Mouse (Mus musculus): ENCODE data around the gene Ank3. TPM values are rescaled to one million over a fixed set of nuclear protein-coding genes. Genes with fewer than 3 reads are reported as not detected.

Gene Ank3
- total RNA-seq, 2 experiments from 2014 or later, result 0.77 TPM; not detected in 1

DNA sequence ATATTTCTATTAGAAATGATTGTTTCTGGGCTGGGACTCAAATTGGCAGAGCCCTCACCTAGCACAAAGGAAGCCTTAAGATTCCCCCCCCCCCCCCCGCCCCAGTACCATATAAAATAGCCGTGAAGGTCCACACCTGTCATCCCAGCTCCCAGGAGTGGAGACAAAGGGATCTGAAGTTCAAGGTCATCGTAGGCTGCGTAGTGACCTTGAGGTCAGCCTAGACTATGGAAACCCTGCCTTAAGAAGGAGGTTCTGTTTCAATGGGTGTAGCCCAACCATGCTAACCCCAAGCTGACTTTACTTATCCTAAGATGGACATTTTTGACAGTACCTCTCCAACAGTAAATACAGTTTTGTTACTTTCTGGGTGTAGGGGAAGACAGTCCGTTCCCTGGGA lies 170.4 kb downstream of the Ank3 start:
- ATAC-seq (replicated peaks; ENCODE audit: low FRiP score, poor library complexity, severe bottlenecking), result no peak

DNA sequence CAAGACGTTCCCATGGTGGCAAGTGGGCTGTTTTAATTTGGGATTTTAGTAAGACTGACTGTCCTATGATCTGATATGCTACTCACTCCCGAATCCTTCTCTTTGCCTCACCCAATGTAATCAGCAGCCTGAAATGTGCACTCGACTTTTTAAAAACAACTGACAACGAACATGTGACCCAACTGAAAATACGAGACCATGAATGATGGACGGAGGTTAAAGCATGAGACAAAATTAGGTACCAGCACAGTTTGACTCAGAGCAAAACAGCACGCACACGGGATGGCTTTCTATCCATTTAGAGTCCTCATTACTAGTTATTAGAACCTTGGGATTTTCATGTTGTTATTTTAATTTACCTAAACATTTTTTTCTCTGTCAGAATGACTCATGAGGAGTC lies 171.2 kb downstream of the Ank3 start:
- ATAC-seq (replicated peaks; ENCODE audit: low FRiP score, poor library complexity, severe bottlenecking), result no peak

GRCm38 (mm10) chr10:69570466-69571288 lies 172.1 kb downstream of the Ank3 start:
- no peak for ATAC-seq (replicated peaks; ENCODE audit: low FRiP score, poor library complexity, severe bottlenecking)

DNA sequence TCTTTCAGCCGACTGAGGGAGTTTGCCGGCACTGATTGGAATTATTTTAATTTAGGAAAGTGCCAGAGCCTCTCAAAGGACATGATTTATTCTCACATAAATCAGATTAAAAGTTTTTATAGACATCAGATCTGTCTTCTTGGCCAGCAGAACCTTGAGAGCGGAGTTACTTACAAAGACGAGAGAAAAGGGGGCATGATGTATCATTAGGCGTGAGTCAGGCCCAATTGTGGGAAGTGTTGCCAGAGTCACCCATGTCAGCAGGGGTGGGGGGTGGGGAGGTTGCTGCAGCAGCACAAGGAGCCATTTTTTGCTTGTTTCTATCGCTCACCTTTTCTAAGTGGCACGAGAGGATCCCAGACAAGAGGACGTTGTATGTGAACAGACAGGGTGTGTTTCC lies 172.8 kb downstream of the Ank3 start:
- ATAC-seq (replicated peaks; ENCODE audit: low FRiP score, poor library complexity, severe bottlenecking), result no peak

- no peak for ATAC-seq (replicated peaks; ENCODE audit: low FRiP score, poor library complexity, severe bottlenecking)
Observed at GRCm38 (mm10) chr10:69571972-69572371, 173.4 kb downstream of the Ank3 start.

DNA sequence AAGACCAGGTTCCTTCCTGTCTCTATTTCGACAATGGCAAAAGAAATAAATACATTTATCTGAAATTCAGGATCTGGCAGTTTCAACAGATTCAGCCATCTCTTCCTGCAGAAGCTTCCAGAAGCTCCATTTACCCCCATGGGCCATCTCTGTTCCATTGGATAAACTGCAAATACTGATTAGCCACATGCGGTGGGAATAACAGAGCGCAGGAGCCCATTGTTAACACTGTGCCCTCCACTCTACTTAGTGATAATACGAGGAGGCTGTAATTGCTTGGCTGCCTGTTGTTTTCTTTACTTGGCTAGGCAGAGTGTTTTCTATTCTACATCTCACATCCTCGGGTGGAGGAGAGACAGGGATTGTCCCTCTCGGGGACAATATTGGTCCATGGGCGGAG lies 174.5 kb downstream of the Ank3 start:
- no peak for ATAC-seq (replicated peaks; ENCODE audit: low FRiP score, poor library complexity, severe bottlenecking)

DNA sequence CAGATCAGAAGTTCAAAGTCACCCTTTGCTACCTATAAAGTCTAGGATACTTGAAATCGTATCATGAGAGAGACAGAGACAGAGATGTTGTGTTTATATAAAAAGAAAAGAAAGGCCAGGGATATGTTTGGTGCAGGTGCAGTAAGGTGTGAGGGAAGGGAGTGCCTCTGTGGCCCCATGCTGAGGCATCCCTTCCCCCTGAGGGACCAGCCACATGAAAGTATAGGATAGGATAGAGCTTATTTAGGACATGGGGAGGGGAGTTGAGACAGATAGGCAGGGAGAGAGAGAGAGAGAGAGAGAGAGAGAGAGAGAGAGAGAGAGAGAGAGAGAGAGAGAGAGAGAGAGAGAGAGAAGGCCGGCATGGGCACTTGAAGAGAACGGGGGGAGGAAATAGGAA lies 175.2 kb downstream of the Ank3 start:
- no peak for ATAC-seq (replicated peaks; ENCODE audit: low FRiP score, poor library complexity, severe bottlenecking)

DNA sequence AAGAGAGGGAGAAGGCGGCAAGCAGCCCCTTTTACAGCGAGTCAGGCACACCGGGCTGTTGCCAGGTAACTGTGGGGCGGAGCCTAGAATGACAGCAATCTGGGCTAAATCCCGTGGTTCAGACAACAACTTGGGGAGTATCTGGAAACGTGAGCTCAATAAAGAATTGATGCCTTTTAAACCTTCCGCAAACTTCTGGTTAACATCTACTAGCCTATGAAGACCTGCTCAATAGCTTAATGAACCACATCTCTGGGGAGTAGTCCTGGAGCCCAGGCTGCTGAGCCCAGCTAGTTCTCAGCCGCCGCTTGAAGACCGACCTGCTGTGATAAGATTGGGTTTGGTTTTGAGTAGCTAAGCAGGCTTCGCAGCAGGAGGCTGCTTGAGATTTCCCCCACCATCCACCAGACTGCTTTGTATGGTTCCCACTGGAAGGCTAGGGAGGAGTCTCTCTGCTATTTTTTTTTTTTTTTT lies 175.7 kb downstream of the Ank3 start:
- ATAC-seq (replicated peaks; ENCODE audit: low FRiP score, poor library complexity, severe bottlenecking), result no peak

- ATAC-seq (replicated peaks; ENCODE audit: low FRiP score, poor library complexity, severe bottlenecking), result no peak
Observed at GRCm38 (mm10) chr10:69574894-69575293, 176.3 kb downstream of the Ank3 start.

DNA sequence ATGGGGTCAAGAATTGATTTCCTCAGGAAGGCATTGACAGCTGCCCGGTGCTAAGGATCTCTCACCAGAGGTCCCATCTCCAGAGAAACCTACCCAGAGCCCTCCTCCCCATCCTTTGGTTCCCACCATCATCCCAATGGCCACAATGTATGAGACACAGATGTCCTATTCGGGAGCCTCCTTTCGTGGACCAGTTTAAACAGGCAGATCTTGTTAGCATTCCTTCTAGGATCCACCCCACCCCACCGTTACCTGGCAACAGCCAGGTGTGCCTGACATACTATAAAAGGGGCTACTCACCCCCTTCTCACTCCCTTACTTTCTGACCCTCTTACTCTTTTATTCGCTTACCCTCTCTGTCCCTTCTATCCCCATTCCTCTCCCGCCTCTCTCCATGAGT lies 176.9 kb downstream of the Ank3 start:
- no peak for ATAC-seq (replicated peaks; ENCODE audit: low FRiP score, poor library complexity, severe bottlenecking)

- no peak for ATAC-seq (replicated peaks; ENCODE audit: low FRiP score, poor library complexity, severe bottlenecking)
Observed at GRCm38 (mm10) chr10:69576264-69576663, 177.7 kb downstream of the Ank3 start.

GRCm38 (mm10) chr10:69577061-69577728 lies 178.6 kb downstream of the Ank3 start:
- ATAC-seq (replicated peaks; ENCODE audit: low FRiP score, poor library complexity, severe bottlenecking), result no peak

DNA sequence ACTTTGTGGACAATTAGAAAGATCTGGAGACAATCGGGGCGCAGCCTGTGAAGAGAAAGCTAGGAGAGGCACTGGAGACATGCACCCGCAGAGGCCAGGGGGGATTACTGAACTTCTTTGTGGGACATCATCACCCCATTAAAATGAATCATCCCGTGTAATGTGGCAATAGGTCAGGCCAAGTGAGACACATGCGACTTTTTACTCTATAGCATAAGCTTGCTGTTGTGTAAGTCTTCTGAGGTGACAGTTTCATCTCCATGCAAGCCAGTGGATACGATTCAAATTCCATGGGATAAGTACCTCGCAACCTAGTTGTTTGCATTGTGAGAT lies 179.1 kb downstream of the Ank3 start:
- no peak for ATAC-seq (replicated peaks; ENCODE audit: low FRiP score, poor library complexity, severe bottlenecking)

DNA sequence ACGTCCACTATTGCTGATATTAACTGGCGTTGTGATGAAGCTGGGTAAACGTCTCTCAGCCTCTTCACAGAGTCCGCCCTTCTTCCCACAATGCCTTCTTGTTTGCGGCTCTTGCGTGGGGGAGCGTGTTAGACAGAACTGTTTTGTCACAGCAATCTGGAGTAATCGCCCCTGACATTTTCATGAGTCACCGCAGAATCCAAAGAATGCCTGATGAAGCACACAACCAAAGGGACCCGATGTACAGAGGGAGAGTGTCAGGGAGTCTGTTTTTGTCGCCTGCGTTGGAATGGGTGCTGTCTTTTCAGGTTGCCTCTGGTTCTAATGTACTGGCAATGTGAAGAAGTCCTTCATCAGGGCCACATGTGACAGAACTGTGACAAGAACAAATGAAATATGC lies 181.0 kb downstream of the Ank3 start:
- no peak for ATAC-seq (replicated peaks; ENCODE audit: low FRiP score, poor library complexity, severe bottlenecking)

DNA sequence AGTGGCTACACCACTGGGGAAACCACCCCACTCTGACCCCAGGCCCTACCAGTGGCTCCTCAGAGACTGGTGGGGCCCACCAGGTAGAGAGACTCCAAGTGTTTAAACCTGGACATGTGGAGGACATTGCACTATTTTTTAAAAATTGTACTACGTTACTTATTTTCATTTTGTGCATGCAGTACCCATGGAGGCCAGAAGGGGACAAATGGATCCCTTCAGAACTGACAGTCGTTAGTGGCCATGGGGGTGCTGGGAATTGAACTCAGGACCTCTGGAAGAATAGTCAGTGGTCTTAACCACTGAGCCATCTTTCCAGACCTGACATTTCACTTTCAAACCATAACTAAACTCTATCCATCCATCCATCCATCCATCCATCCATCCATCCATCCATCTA lies 183.0 kb downstream of the Ank3 start:
- ATAC-seq (replicated peaks; ENCODE audit: low FRiP score, poor library complexity, severe bottlenecking), result no peak

DNA sequence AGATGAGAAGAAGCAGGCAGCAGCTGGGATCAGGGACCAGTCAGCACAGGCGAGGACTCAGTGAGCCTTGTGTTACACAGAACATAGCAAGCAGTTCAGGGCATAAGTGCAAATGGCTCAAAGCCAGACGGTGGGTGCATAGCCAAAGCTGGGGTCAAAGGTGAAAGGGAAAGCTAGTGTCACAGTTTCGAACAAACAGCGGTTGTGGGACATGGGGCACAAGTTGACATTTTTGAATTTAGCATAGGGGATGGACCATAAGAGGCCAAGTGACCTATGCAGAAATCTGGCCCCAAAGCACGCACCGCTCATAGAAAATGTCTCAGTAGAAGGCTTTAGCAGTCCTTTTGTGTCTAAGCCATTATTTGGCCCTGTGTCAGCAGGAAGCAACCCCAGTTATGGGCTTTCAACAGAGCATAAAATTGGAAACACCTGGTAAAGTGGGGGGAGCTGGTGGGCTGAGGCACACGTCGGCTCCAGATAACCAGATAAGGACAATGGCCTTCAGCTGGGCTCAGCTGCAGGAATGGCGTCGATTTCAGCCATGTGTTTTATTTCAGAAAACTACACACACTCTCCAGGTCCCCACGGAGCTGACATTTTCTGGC lies 185.4 kb downstream of the Ank3 start:
- no peak for ATAC-seq (replicated peaks; ENCODE audit: low FRiP score, poor library complexity, severe bottlenecking)

DNA sequence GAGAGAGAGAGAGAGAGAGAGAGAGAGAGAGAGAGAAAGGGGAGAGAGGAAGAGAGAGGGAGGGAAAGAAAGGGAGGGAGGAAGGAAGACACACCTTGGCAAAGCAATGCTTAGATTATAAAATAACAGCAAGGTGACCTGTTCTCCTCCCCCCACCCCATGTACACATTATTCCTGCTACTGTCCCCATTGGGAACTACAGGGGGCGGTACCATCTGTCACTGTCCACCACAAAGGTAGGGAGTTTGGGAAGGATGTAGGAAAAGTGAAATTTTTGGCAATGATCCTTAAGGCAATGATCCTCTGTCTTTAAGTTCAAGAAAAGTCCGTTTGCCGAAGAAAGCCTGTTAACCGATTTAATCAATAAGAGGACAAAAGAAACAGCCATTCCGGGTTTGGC lies 186.0 kb downstream of the Ank3 start:
- ATAC-seq (replicated peaks; ENCODE audit: low FRiP score, poor library complexity, severe bottlenecking), result no peak

- ATAC-seq (replicated peaks; ENCODE audit: low FRiP score, poor library complexity, severe bottlenecking), result no peak
Observed at GRCm38 (mm10) chr10:69585271-69585670, 186.7 kb downstream of the Ank3 start.

DNA sequence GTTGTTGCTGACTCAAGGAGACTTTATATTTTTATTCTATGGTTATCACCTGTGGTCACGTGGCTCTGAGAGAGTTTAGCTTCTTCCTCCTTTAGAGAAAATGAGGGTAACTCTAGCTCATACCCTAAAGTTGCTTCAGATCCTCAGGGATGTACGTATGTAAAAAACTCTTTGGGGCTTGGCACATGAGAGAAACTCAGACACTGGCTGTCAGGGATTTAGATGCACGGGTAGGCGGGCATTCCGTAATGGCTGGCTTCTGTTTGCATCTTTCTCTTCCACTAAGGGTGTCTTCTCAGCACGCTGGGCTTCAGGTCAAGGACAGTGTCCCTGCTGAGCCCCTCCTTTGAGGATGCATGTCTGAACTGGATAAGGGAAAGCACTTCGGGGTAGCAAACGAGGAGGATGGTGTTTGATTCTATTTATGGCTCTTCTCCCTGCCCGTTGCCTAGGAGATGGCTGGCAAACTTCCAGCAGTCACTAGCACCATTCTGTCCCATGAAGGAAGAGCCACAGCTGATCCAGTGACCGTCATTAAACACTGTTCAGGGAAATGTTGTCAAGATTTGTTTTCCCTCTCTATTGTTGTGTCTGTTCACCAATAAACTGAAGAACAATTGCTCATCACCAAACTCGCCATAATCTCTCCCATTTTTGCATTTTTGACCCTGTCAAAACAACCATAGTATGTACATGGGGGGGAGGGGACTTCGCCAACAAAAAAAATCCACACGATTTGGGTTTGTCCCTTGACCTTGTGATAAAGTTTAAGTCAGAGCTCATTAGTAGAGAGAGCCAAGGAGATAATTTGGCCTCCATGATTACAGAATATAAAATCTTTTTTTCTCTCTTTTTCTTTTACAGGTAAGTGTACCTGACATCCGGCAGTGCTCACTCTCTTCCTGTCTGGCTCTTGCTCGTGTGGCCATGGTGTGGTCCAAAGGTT lies 195.9 kb downstream of the Ank3 start:
- ATAC-seq (replicated peaks; ENCODE audit: low FRiP score, poor library complexity, severe bottlenecking), result no peak

DNA sequence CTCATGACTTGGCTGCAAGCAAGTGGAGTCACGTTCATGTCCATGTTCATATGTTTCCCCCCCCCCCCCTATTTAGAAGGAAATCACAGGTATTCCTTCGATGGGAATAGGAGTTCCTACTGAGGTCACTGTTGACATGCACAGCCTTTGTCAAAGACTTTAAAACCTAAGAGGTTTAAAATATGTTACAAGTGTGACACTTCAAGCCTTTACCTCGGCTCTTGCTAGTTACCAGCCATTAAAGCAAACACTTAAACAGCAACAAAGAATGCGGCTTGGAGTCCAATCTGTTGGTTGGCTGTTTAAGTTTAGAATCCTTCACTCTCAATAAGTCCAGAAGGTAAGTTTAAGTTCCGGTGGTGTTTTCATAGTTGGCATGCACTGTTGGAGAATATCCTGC lies 196.9 kb downstream of the Ank3 start:
- ATAC-seq (replicated peaks; ENCODE audit: low FRiP score, poor library complexity, severe bottlenecking), result no peak

All from erythroblast, adult 5-6 weeks (primary cell).